ENCODE assay signal across 9 mouse cellular contexts in genomic region chr5:92698837-92699529, GRCm38 (mm10). TPM values are rescaled to one million over a fixed set of nuclear protein-coding genes. Genes with fewer than 3 reads are reported as not detected.
DNase-seq lines count a peak whose midpoint lies in the region; ATAC-seq and TF ChIP-seq lines count a peak whose summit lies in the region.
"Had no signal": no experiment of that assay in that cellular context is flagged by ENCODE, and none has a peak within 500 bp of the region (broad histone marks: within the 10 kb centered on the region; RNA-seq: fewer than 3 reads in every experiment).

No protein-coding gene starts in this region.

- peak overlapping the region; percentile 50 for H3K4me2 ChIP-seq in kidney, postnatal 0 days (ENCODE audit: low read length)
- peak overlapping the region; percentile 53 for H3K4me2 ChIP-seq in embryonic facial prominence, embryonic 12.5 days (replicated peaks)
- H3K4me2 ChIP-seq in intestine, embryonic 16.5 days (ENCODE audit: low read depth, low read length), result peak overlapping the region; percentile 15; the same call in 1 of the 2 replicates
- H3K4me2 ChIP-seq in neural tube, embryonic 14.5 days (ENCODE audit: low read depth, low read length), result peak overlapping the region; percentile 36

- no peak for DNase-seq in kidney, postnatal 0 days (ENCODE audit: low spot score)
- no peak for DNase-seq in kidney, postnatal 14 days
- DNase-seq in ovary, adult 18-20 months (ENCODE audit: low spot score), result no peak
- no peak for DNase-seq in cerebellum, postnatal 14 days
- no peak for DNase-seq in left cerebral cortex, adult 9 months (ENCODE audit: low spot score in 2 of 2)
- DNase-seq: cerebellum, adult 8-10 months had no signal

- no peaks in the 10 kb centered on the region for H3K9me3 ChIP-seq in kidney, postnatal 0 days (replicated peaks; ENCODE audit: low read length)
- H3K9me3 ChIP-seq in embryonic facial prominence, embryonic 12.5 days, result no peaks in the 10 kb centered on the region
- no peaks in the 10 kb centered on the region for H3K9me3 ChIP-seq in intestine, embryonic 16.5 days (ENCODE audit: control insufficient read depth, low read length)
- no peaks in the 10 kb centered on the region for H3K9me3 ChIP-seq in neural tube, embryonic 14.5 days (ENCODE audit: control insufficient read depth, low read length)

- H3K4me1 ChIP-seq in kidney, postnatal 0 days (replicated peaks; ENCODE audit: insufficient read depth, low read length), result peaks cover 14% of the 10 kb centered on the region; the same call in 1 of the 2 replicates
- peaks cover 13% of the 10 kb centered on the region; the same call in 1 of the 2 replicates for H3K4me1 ChIP-seq in embryonic facial prominence, embryonic 12.5 days
- H3K4me1 ChIP-seq in intestine, embryonic 16.5 days (ENCODE audit: control insufficient read depth, insufficient read depth, low read length), result 0 out of 2 replicates have a peak, but pooled peaks cover 3% of the 10 kb centered on the region
- H3K4me1 ChIP-seq in neural tube, embryonic 14.5 days (ENCODE audit: control insufficient read depth, insufficient read depth, low read length), result peaks cover 3% of the 10 kb centered on the region; the same call in 1 of the 2 replicates

- peak overlapping the region; percentile 6; the same call in 1 of the 2 replicates for H3K4me3 ChIP-seq in kidney, postnatal 0 days (replicated peaks; ENCODE audit: low read depth, low read length)
- H3K4me3 ChIP-seq in embryonic facial prominence, embryonic 12.5 days, result peak overlapping the region; percentile 22
- H3K4me3 ChIP-seq in intestine, embryonic 16.5 days (ENCODE audit: low read length), result 0 out of 2 replicates have a peak overlapping the region, but pooled peaks have one; percentile 2
- peak overlapping the region; percentile 26 for H3K4me3 ChIP-seq in neural tube, embryonic 14.5 days (ENCODE audit: low read depth, low read length)

- WGBS in kidney, postnatal 0 days, result 26% methylated on average over 17 of the region's 17 CpGs
- 9% methylated on average over 17 of the region's 17 CpGs for WGBS in embryonic facial prominence, embryonic 12.5 days
- WGBS in intestine, embryonic 16.5 days, result 27% methylated on average over 17 of the region's 17 CpGs
- WGBS in neural tube, embryonic 14.5 days, result 10% methylated on average over 17 of the region's 17 CpGs

- no peak; the same call in 1 of the 2 replicates for ATAC-seq in kidney, postnatal 0 days (replicated peaks; ENCODE audit: low FRiP score, low read depth)
- no peak for ATAC-seq in embryonic facial prominence, embryonic 12.5 days (ENCODE audit: insufficient number of reproducible peaks, insufficient read depth, low FRiP score, low TSS enrichment)
- 0 out of 2 replicates have a peak, but pooled peaks have one; percentile 13 for ATAC-seq in intestine, embryonic 16.5 days
- ATAC-seq in neural tube, embryonic 14.5 days (ENCODE audit: low read depth), result peak; percentile 83

- H3K27ac ChIP-seq in kidney, postnatal 0 days, result no peak overlapping the region
- H3K27ac ChIP-seq in embryonic facial prominence, embryonic 12.5 days, result peak overlapping the region; percentile 11; the same call in 1 of the 2 replicates
- no peak overlapping the region for H3K27ac ChIP-seq in intestine, embryonic 16.5 days (ENCODE audit: low read length)
- peak overlapping the region; percentile 36; the same call in 1 of the 2 replicates for H3K27ac ChIP-seq in neural tube, embryonic 14.5 days (ENCODE audit: low read depth, low read length)

- no peak overlapping the region for H3K9ac ChIP-seq in kidney, postnatal 0 days (ENCODE audit: low read depth, low read length)
- no peak overlapping the region for H3K9ac ChIP-seq in embryonic facial prominence, embryonic 12.5 days
- H3K9ac ChIP-seq in intestine, embryonic 16.5 days (ENCODE audit: low read depth, low read length), result no peak overlapping the region
- peak overlapping the region; percentile 52 for H3K9ac ChIP-seq in neural tube, embryonic 14.5 days (replicated peaks; ENCODE audit: low read depth, low read length)

- H3K36me3 ChIP-seq in kidney, postnatal 0 days (ENCODE audit: insufficient read depth, low read length), result no peaks in the 10 kb centered on the region
- H3K36me3 ChIP-seq in embryonic facial prominence, embryonic 12.5 days, result no peaks in the 10 kb centered on the region
- no peaks in the 10 kb centered on the region for H3K36me3 ChIP-seq in intestine, embryonic 16.5 days (ENCODE audit: control insufficient read depth, insufficient read depth, low read length)
- no peaks in the 10 kb centered on the region for H3K36me3 ChIP-seq in neural tube, embryonic 14.5 days (ENCODE audit: control insufficient read depth, insufficient read depth, low read length)

- TF ChIP-seq CTCF in kidney, postnatal 0 days (IDR thresholded peaks at IDR 0.05; ENCODE audit: low read depth), result no peak

- no peaks in the 10 kb centered on the region for H3K27me3 ChIP-seq in kidney, postnatal 0 days (ENCODE audit: insufficient read depth, low read length)
- no peaks in the 10 kb centered on the region for H3K27me3 ChIP-seq in embryonic facial prominence, embryonic 12.5 days
- H3K27me3 ChIP-seq in intestine, embryonic 16.5 days (replicated peaks; ENCODE audit: control insufficient read depth, insufficient read depth, low read length), result no peaks in the 10 kb centered on the region
- H3K27me3 ChIP-seq in neural tube, embryonic 14.5 days (ENCODE audit: control insufficient read depth, insufficient read depth, low read length), result no peaks in the 10 kb centered on the region

RNA-seq across cellular contexts. Expression of gene Shroom3, which starts 15.7 kb away (rescaled TPM):
- polyA plus RNA-seq in kidney, postnatal 0 days (2015; fragmentation: Nextera tagmentation; extraction: Ambion mirVana), result 5.5 and 6.7 TPM in 2 replicates
- polyA plus RNA-seq in embryonic facial prominence, embryonic 12.5 days (2016; fragmentation: Nextera tagmentation; extraction: Ambion mirVana), result 5.2 and 6.6 TPM in 2 replicates
- polyA plus RNA-seq in intestine, embryonic 16.5 days (2015; fragmentation: Nextera tagmentation; extraction: Ambion mirVana), result 6.0 and 6.4 TPM in 2 replicates
- 2.9 and 3.3 TPM in 2 replicates for polyA plus RNA-seq in neural tube, embryonic 14.5 days (2014; fragmentation: Nextera tagmentation; extraction: Ambion mirVana)

RNA-seq across cellular contexts. Expression of gene Ccdc158, which starts 23.9 kb away (rescaled TPM):
- polyA plus RNA-seq in kidney, postnatal 0 days (2015; fragmentation: Nextera tagmentation; extraction: Ambion mirVana), result 1.1 TPM in 2 replicates
- 1.1 and 1.3 TPM in 2 replicates for polyA plus RNA-seq in embryonic facial prominence, embryonic 12.5 days (2016; fragmentation: Nextera tagmentation; extraction: Ambion mirVana)
- 0.88 and 1.2 TPM in 2 replicates for polyA plus RNA-seq in intestine, embryonic 16.5 days (2015; fragmentation: Nextera tagmentation; extraction: Ambion mirVana)
- 0.70 and 0.80 TPM in 2 replicates for polyA plus RNA-seq in neural tube, embryonic 14.5 days (2014; fragmentation: Nextera tagmentation; extraction: Ambion mirVana)

Comparison
In these comparisons a context has a peak if more than half of its experiments do, and no peak if none do; other contexts are left out.
1. ATAC-seq: peak in intestine, embryonic 16.5 days (single experiment) and neural tube, embryonic 14.5 days (single experiment); none in kidney, postnatal 0 days (single experiment) and embryonic facial prominence, embryonic 12.5 days (single experiment).
2. H3K27ac ChIP-seq: peak in embryonic facial prominence, embryonic 12.5 days (single experiment) and neural tube, embryonic 14.5 days (single experiment); none in kidney, postnatal 0 days (single experiment) and intestine, embryonic 16.5 days (single experiment).
3. Peak in every context shown above with its lines, with median percentiles within 50 percentile points of each other: H3K4me2 ChIP-seq and H3K4me3 ChIP-seq.